Mouse (Mus musculus) adrenal gland, postnatal 36 days (tissue): Measurements from ENCODE around the gene Galm. TPM values are rescaled to one million over a fixed set of nuclear protein-coding genes. Genes with fewer than 3 reads are reported as not detected.
"Not testable (repeated sequence)": the region's sequence is repeated elsewhere in the genome, so short reads cannot be mapped to it uniquely, and the experiment has no call there.

ENCODE experiments used
- DNase-seq, 2 experiments: peaks; one replicate each; pipeline ENCODE4 v3.0.0; 2021; ENCODE audit warnings: mixed read lengths in 1 of 2
- total RNA-seq, 2 experiments: library from RNA; stranded (reverse); gene quantifications; 2 replicates each; pipeline ENCODE4 v1.2.3; 2021

Gene Galm
- total RNA-seq, 2 experiments from 2014 or later = 13.9 to 19.8 TPM

- DNase-seq = peak in 1 of 2 experiments; percentile 18
These were observed 38.5 kb downstream of the Galm start for GRCm38 (mm10) chr17:80165741-80166140.

GRCm38 (mm10) chr17:80166346-80166745 lies 39.1 kb downstream of the Galm start:
- no peak for DNase-seq

GRCm38 (mm10) chr17:80167436-80167835 lies 40.2 kb downstream of the Galm start:
- no peak for DNase-seq

- peak; percentile 17 to 42 for DNase-seq
These were observed 40.6 kb downstream of the Galm start for GRCm38 (mm10) chr17:80167851-80168251.

- peak; percentile 35 to 41 for DNase-seq
These were observed 41.3 kb downstream of the Galm start for GRCm38 (mm10) chr17:80168425-80169182.

- no peak for DNase-seq
These were observed 42.5 kb downstream of the Galm start for GRCm38 (mm10) chr17:80169792-80170191.

- no peak for DNase-seq
These were observed 43.7 kb downstream of the Galm start for GRCm38 (mm10) chr17:80170951-80171350.

- no peak for DNase-seq
These were observed 44.7 kb downstream of the Galm start for GRCm38 (mm10) chr17:80171948-80172347.

GRCm38 (mm10) chr17:80172761-80173160 lies 45.5 kb downstream of the Galm start:
- peak in 1 of 2 experiments; percentile 20 for DNase-seq

- no peak for DNase-seq
These were observed 46.4 kb downstream of the Galm start for GRCm38 (mm10) chr17:80173708-80174107.

- DNase-seq = no peak
These were observed 46.9 kb downstream of the Galm start for GRCm38 (mm10) chr17:80174146-80174545.

- peak in 1 of 2 experiments; percentile 14 for DNase-seq
These were observed 47.6 kb downstream of the Galm start for GRCm38 (mm10) chr17:80174699-80175385.

- DNase-seq = no peak
These were observed 48.1 kb downstream of the Galm start for GRCm38 (mm10) chr17:80175386-80175739.

GRCm38 (mm10) chr17:80175966-80176365 lies 48.7 kb downstream of the Galm start:
- no peak for DNase-seq

- not testable (repeated sequence) for DNase-seq
These were observed 51.6 kb downstream of the Galm start for GRCm38 (mm10) chr17:80178846-80179245.

GRCm38 (mm10) chr17:80179959-80180358 lies 52.7 kb downstream of the Galm start:
- DNase-seq = peak; percentile 77 to 80

GRCm38 (mm10) chr17:80180468-80180867 lies 53.2 kb downstream of the Galm start:
- DNase-seq = no peak

- DNase-seq = no peak
These were observed 56.3 kb downstream of the Galm start for GRCm38 (mm10) chr17:80183615-80184014.

GRCm38 (mm10) chr17:80193075-80193474 lies 65.8 kb downstream of the Galm start:
- no peak for DNase-seq

GRCm38 (mm10) chr17:80199160-80199778 lies 72.0 kb downstream of the Galm start:
- DNase-seq = no peak

- no peak for DNase-seq
These were observed 78.4 kb downstream of the Galm start for GRCm38 (mm10) chr17:80205657-80206056.

GRCm38 (mm10) chr17:80206301-80206670 lies 79.0 kb downstream of the Galm start:
- peak; percentile 67 to 83 for DNase-seq
